Mouse (Mus musculus): ENCODE measurements at regions not wholly inside any gene's neighbourhood (a gene's known extent, or its start where the extent isn't known, plus 50 kb on each side); places are given as distances from the start of the nearest gene placed in this dataset.
A peak's percentile ranks its signal among the peaks of the same experiment; 100 is the strongest.

- no peak for DNase-seq
These were observed 66.0 kb downstream of the Amer2 start for GRCm38 (mm10) chr14:60439106-60439505.

GRCm38 (mm10) chr14:60443821-60444551 is 70.9 kb downstream of the Amer2 start:
- DNase-seq = no peak

- no peak for DNase-seq
These were observed 71.5 kb downstream of the Amer2 start for GRCm38 (mm10) chr14:60444552-60444937.

GRCm38 (mm10) chr14:60446037-60446436 is 73.0 kb downstream of the Amer2 start:
- no peak for DNase-seq

- no peak for DNase-seq
These were observed 78.2 kb downstream of the Amer2 start for GRCm38 (mm10) chr14:60451216-60451615.

- DNase-seq = no peak
These were observed 78.6 kb downstream of the Amer2 start for GRCm38 (mm10) chr14:60451684-60452083.

- no peak for DNase-seq
These were observed 83.7 kb downstream of the Amer2 start for GRCm38 (mm10) chr14:60456767-60457166.

GRCm38 (mm10) chr14:60484996-60485888 is 112.2 kb downstream of the Amer2 start:
- DNase-seq = peak; percentile 28 to 60

GRCm38 (mm10) chr14:60485889-60486274 is 112.8 kb downstream of the Amer2 start:
- DNase-seq = peak in 1 of 2 experiments; percentile 22

- DNase-seq = no peak
These were observed 113.3 kb downstream of the Amer2 start for GRCm38 (mm10) chr14:60486278-60486935.

GRCm38 (mm10) chr14:60489111-60489510 is 116.1 kb downstream of the Amer2 start:
- DNase-seq = no peak

GRCm38 (mm10) chr14:60490886-60491285 is 117.8 kb downstream of the Amer2 start:
- DNase-seq = no peak

- DNase-seq = peak in 1 of 2 experiments; percentile 10
These were observed 122.4 kb downstream of the Amer2 start for GRCm38 (mm10) chr14:60495441-60495840.

- no peak for DNase-seq
These were observed 129.5 kb downstream of the Amer2 start for GRCm38 (mm10) chr14:60502552-60502951.

GRCm38 (mm10) chr14:60505066-60505465 is 128.7 kb upstream of the Spata13 start:
- no peak for DNase-seq

- no peak for DNase-seq
These were observed 127.5 kb upstream of the Spata13 start for GRCm38 (mm10) chr14:60506296-60506695.

- DNase-seq = no peak
These were observed 120.2 kb upstream of the Spata13 start for GRCm38 (mm10) chr14:60513560-60513959.

- peak in 1 of 2 experiments; percentile 31 for DNase-seq
These were observed 118.6 kb upstream of the Spata13 start for GRCm38 (mm10) chr14:60515094-60515786.

GRCm38 (mm10) chr14:60517891-60518290 is 115.9 kb upstream of the Spata13 start:
- no peak for DNase-seq

GRCm38 (mm10) chr14:60523010-60523409 is 110.8 kb upstream of the Spata13 start:
- no peak for DNase-seq

- no peak for DNase-seq
These were observed 108.9 kb upstream of the Spata13 start for GRCm38 (mm10) chr14:60524869-60525268.

GRCm38 (mm10) chr14:60525284-60525962 is 108.4 kb upstream of the Spata13 start:
- DNase-seq = peak; percentile 36 to 67

Data from lung, adult 18-20 months (tissue).